Mouse (Mus musculus) kidney, adult 2 months (tissue): ENCODE results near the gene Itga11.

Source experiments
- CTCF ChIP-seq: fragments of 200-500 bp; conservative IDR thresholded peaks from 2 replicates; pipeline ENCODE4 v1.5.1; 2011; ENCODE audit warnings: low read depth, mild to moderate bottlenecking, control low read depth, low read length, moderate library complexity, mixed read lengths; ENCODE audit not compliant: insufficient read depth, insufficient read length
- POLR2A ChIP-seq: fragments of 200-500 bp; IDR thresholded peaks from one replicate; pipeline ENCODE4 v1.6.1; 2011; ENCODE audit warnings: low read depth, low read length, control low read depth

- TF ChIP-seq CTCF = no peak
- no peak for TF ChIP-seq POLR2A
These were observed 47.6 kb downstream of the Itga11 start for GRCm38 (mm10) chr9:62725247-62725646.
